Mouse (Mus musculus) forebrain, embryonic 10.5 days (tissue): Measurements from ENCODE around the gene Arpc1b. TPM values are rescaled to one million over a fixed set of nuclear protein-coding genes. Genes with fewer than 3 reads are reported as not detected.
"Not testable (repeated sequence)": the region's sequence is repeated elsewhere in the genome, so short reads cannot be mapped to it uniquely, and the experiment has no call there.

Source experiments
- DNase-seq: peaks from one replicate; pipeline ENCODE4 v3.0.0-alpha.2; 2017; ENCODE audit warnings: low spot score; ENCODE audit errors: extremely low spot score
- H3K27ac ChIP-seq: fragments of 300-500 bp; sonication (generic); 2 replicates; pipeline ENCODE4 v1.5.1; 2016; ENCODE audit warnings: mild to moderate bottlenecking
- H3K27me3 ChIP-seq: fragments of 300-500 bp; sonication (generic); 2 replicates; pipeline ENCODE4 v1.6.1; 2016; ENCODE audit warnings: mild to moderate bottlenecking; ENCODE audit not compliant: poor library complexity, severe bottlenecking
- H3K36me3 ChIP-seq: fragments of 300-500 bp; sonication (generic); replicated peaks from 2 replicates; pipeline ENCODE4 v1.6.1; 2016; ENCODE audit warnings: mild to moderate bottlenecking, moderate library complexity
- H3K4me1 ChIP-seq: fragments of 300-500 bp; sonication (generic); 2 replicates; pipeline ENCODE4 v1.6.1; 2016
- H3K4me3 ChIP-seq: fragments of 300-500 bp; sonication (generic); 2 replicates; pipeline ENCODE4 v1.5.1; 2016; ENCODE audit warnings: mild to moderate bottlenecking, moderate library complexity
- H3K9me3 ChIP-seq: fragments of 300-500 bp; sonication (generic); 2 replicates; pipeline ENCODE4 v1.6.1; 2016; ENCODE audit warnings: mild to moderate bottlenecking, moderate library complexity
- WGBS: fragments of 180-500 bp; shearing (Covaris S2); methylation state at CpG from one replicate; pipeline ENCODE4 v1.1.7; 2016; 5-methylcytosine and 5-hydroxymethylcytosine counted together
- polyA plus RNA-seq: library from polyadenylated mRNA; unstranded; fragments of >200 nt; fragmentation: Nextera tagmentation; extraction: Ambion mirVana; gene quantifications from 2 replicates; pipeline ENCODE4 v1.2.1, GENCODE M21; 2016

Gene Arpc1b
- polyA plus RNA-seq = 82.9 and 83.4 TPM in 2 replicates

GRCm38 (mm10) chr5:145114071-145114605, at the start of gene Arpc1b:
TSS of gene Arpc1b (plus strand) at chr5:145114215.
- Histone ChIP-seq H3K9me3 (no peaks in the 10 kb centered on the region), H3K27me3 (peaks cover 38% of the 10 kb centered on the region), H3K4me3 (peak within 1 kb of the TSS; percentile 62), H3K36me3 (peaks cover 24% of the 10 kb centered on the region), H3K27ac (peak within 1 kb of the TSS; percentile 78), H3K4me1 (peaks cover 15% of the 10 kb centered on the region)
- under 1% methylated on average over 51 of the region's 53 CpGs for WGBS
- peak; percentile 48 for DNase-seq

GRCm38 (mm10) chr5:145064765-145065340, 49.2 kb upstream of the Arpc1b start:
- DNase-seq = no peak
- H3K4me3 ChIP-seq = no peak overlapping the region
- no peaks in the 10 kb centered on the region for H3K36me3 ChIP-seq
- H3K4me1 ChIP-seq = no peaks in the 10 kb centered on the region
- H3K27me3 ChIP-seq = no peaks in the 10 kb centered on the region
- no peak overlapping the region for H3K27ac ChIP-seq
- 88% methylated on average over 1 of the region's 1 CpGs for WGBS
- no peaks in the 10 kb centered on the region for H3K9me3 ChIP-seq

- H3K36me3 ChIP-seq = no peaks in the 10 kb centered on the region
- H3K27ac ChIP-seq = no peak overlapping the region
- no peak overlapping the region for H3K4me3 ChIP-seq
- no peaks in the 10 kb centered on the region for H3K4me1 ChIP-seq
- WGBS = 71% methylated on average over 3 of the region's 3 CpGs
- H3K9me3 ChIP-seq = no peaks in the 10 kb centered on the region
- DNase-seq = no peak
- no peaks in the 10 kb centered on the region for H3K27me3 ChIP-seq
Measured at GRCm38 (mm10) chr5:145068863-145069262, 45.2 kb upstream of the Arpc1b start.

- H3K36me3 ChIP-seq = no peaks in the 10 kb centered on the region
- H3K9me3 ChIP-seq = no peaks in the 10 kb centered on the region
- DNase-seq = peak; percentile 73
- no peaks in the 10 kb centered on the region for H3K4me1 ChIP-seq
- H3K4me3 ChIP-seq = no peak overlapping the region
- under 1% methylated on average over 5 of the region's 5 CpGs for WGBS
- H3K27me3 ChIP-seq = no peaks in the 10 kb centered on the region
- H3K27ac ChIP-seq = no peak overlapping the region
Measured at GRCm38 (mm10) chr5:145069707-145070106, 44.3 kb upstream of the Arpc1b start.

GRCm38 (mm10) chr5:145071342-145071741, 42.7 kb upstream of the Arpc1b start:
- no peaks in the 10 kb centered on the region for H3K4me1 ChIP-seq
- no peaks in the 10 kb centered on the region for H3K27me3 ChIP-seq
- no peak overlapping the region for H3K27ac ChIP-seq
- H3K36me3 ChIP-seq = no peaks in the 10 kb centered on the region
- no peaks in the 10 kb centered on the region for H3K9me3 ChIP-seq
- WGBS = 57% methylated on average over 6 of the region's 6 CpGs
- no peak for DNase-seq
- H3K4me3 ChIP-seq = no peak overlapping the region

- H3K36me3 ChIP-seq = no peaks in the 10 kb centered on the region
- H3K27me3 ChIP-seq = no peaks in the 10 kb centered on the region
- H3K9me3 ChIP-seq = no peaks in the 10 kb centered on the region
- 74% methylated on average over 3 of the region's 3 CpGs for WGBS
- no peak for DNase-seq
- H3K4me1 ChIP-seq = no peaks in the 10 kb centered on the region
- no peak overlapping the region for H3K4me3 ChIP-seq
- H3K27ac ChIP-seq = no peak overlapping the region
Measured at GRCm38 (mm10) chr5:145075081-145075480, 38.9 kb upstream of the Arpc1b start.

GRCm38 (mm10) chr5:145081866-145082613, 32.0 kb upstream of the Arpc1b start:
- no peak overlapping the region for H3K27ac ChIP-seq
- H3K4me1 ChIP-seq = peaks cover 11% of the 10 kb centered on the region
- H3K27me3 ChIP-seq = no peaks in the 10 kb centered on the region
- H3K4me3 ChIP-seq = no peak overlapping the region
- no peak for DNase-seq
- no peaks in the 10 kb centered on the region for H3K9me3 ChIP-seq
- peaks cover 16% of the 10 kb centered on the region for H3K36me3 ChIP-seq
- WGBS = 89% methylated on average over 10 of the region's 10 CpGs

- Histone ChIP-seq H3K36me3 (peaks cover 26% of the 10 kb centered on the region), H3K4me3 (peak overlapping the region; percentile 71), H3K27ac (peak overlapping the region; percentile 88), H3K4me1 (peaks cover 11% of the 10 kb centered on the region)
- H3K9me3 ChIP-seq, DNase-seq, H3K27me3 ChIP-seq: not testable (repeated sequence)
- WGBS = 52% methylated on average over 6 of the region's 6 CpGs
Measured at GRCm38 (mm10) chr5:145083201-145083600, 30.8 kb upstream of the Arpc1b start.

- peak within 1 kb of the TSS; percentile 88 for H3K27ac ChIP-seq
- under 1% methylated on average over 54 of the region's 54 CpGs for WGBS
- peaks cover 11% of the 10 kb centered on the region for H3K4me1 ChIP-seq
- peak within 1 kb of the TSS; percentile 71 for H3K4me3 ChIP-seq
- H3K36me3 ChIP-seq = peaks cover 32% of the 10 kb centered on the region
- peak; percentile 92 for DNase-seq
- no peaks in the 10 kb centered on the region for H3K9me3 ChIP-seq
- no peaks in the 10 kb centered on the region for H3K27me3 ChIP-seq
Measured at GRCm38 (mm10) chr5:145083632-145084451, 30.2 kb upstream of the Arpc1b start, which contains the start of the genes Arpc1a and Kpna7. TSS of gene Arpc1a (plus strand) at chr5:145083830. TSS of gene Kpna7 (minus strand) at chr5:145084030.

- H3K27me3 ChIP-seq = no peaks in the 10 kb centered on the region
- peaks cover 40% of the 10 kb centered on the region for H3K36me3 ChIP-seq
- no peak overlapping the region for H3K27ac ChIP-seq
- no peaks in the 10 kb centered on the region for H3K9me3 ChIP-seq
- H3K4me1 ChIP-seq = peaks cover 11% of the 10 kb centered on the region
- H3K4me3 ChIP-seq = peak overlapping the region; percentile 71
- DNase-seq = no peak
- 82% methylated on average over 2 of the region's 2 CpGs for WGBS
Measured at GRCm38 (mm10) chr5:145084822-145085221, 29.2 kb upstream of the Arpc1b start.

- H3K27me3 ChIP-seq = no peaks in the 10 kb centered on the region
- H3K27ac ChIP-seq = no peak overlapping the region
- no peak overlapping the region for H3K4me3 ChIP-seq
- H3K4me1 ChIP-seq = peaks cover 11% of the 10 kb centered on the region
- peaks cover 71% of the 10 kb centered on the region for H3K36me3 ChIP-seq
- DNase-seq = no peak
- H3K9me3 ChIP-seq = no peaks in the 10 kb centered on the region
- 95% methylated on average over 2 of the region's 2 CpGs for WGBS
Measured at GRCm38 (mm10) chr5:145088186-145088585, 25.8 kb upstream of the Arpc1b start.

GRCm38 (mm10) chr5:145089878-145090277, 24.1 kb upstream of the Arpc1b start:
- DNase-seq = no peak
- H3K4me1 ChIP-seq = peaks cover 3% of the 10 kb centered on the region
- H3K9me3 ChIP-seq = no peaks in the 10 kb centered on the region
- no peak overlapping the region for H3K4me3 ChIP-seq
- H3K27me3 ChIP-seq = no peaks in the 10 kb centered on the region
- peaks cover 87% of the 10 kb centered on the region for H3K36me3 ChIP-seq
- H3K27ac ChIP-seq = no peak overlapping the region
- 95% methylated on average over 3 of the region's 3 CpGs for WGBS
